Mouse (Mus musculus) fat pad, adult 2 months (tissue): ENCODE data around the gene Arhgap27.
A peak's percentile ranks its signal among the peaks of the same experiment; 100 is the strongest.
"Not testable (repeated sequence)": the region's sequence is repeated elsewhere in the genome, so short reads cannot be mapped to it uniquely, and the experiment has no call there.

ENCODE experiments used
- DNase-seq: peaks from one replicate; pipeline ENCODE4 v3.0.0-alpha.2; 2011; ENCODE audit warnings: low read depth, low spot score; ENCODE audit errors: extremely low read depth

The Arhgap27 gene

DNA sequence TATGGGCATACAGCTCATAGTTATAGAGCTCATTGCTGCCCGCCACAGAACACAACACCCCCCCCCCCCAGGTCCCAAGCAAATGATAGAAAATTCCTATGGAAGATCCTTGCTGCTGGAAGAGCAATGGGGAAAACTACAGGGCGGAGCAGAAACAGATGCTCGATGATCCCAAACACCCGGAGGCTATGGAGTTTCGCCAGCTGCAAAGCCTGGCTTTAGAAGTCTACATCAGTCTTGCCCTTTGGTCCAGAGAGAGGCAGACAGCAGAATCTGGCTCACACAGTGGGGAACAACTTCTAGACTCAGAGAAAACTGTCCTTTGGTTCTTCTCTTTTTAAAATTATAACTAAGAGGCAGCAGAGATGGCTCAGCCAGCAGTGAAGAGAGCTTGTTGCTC lies 27.9 kb downstream of the Arhgap27 start:
- DNase-seq, result peak; percentile 83

DNA sequence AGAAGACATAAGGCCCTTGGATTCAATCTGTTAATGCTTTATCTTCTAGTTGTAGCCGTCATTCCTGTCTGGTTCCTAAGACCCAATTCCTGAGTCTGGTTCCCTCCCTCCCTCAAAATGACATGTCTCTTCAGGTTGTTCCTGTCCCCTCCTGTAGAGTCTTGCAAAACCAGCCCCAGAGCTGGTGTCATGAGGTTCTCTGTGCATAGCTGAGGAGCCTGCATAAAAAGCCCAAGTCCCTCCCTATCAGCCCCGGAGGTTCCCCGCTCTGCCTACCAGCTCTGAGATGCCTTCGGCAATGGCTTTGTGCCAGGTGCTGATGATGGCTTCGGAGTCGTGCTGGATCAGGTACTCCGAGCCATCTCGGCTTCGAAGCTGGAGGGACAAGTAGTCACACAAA lies 28.6 kb downstream of the Arhgap27 start:
- peak; percentile 92 for DNase-seq

DNA sequence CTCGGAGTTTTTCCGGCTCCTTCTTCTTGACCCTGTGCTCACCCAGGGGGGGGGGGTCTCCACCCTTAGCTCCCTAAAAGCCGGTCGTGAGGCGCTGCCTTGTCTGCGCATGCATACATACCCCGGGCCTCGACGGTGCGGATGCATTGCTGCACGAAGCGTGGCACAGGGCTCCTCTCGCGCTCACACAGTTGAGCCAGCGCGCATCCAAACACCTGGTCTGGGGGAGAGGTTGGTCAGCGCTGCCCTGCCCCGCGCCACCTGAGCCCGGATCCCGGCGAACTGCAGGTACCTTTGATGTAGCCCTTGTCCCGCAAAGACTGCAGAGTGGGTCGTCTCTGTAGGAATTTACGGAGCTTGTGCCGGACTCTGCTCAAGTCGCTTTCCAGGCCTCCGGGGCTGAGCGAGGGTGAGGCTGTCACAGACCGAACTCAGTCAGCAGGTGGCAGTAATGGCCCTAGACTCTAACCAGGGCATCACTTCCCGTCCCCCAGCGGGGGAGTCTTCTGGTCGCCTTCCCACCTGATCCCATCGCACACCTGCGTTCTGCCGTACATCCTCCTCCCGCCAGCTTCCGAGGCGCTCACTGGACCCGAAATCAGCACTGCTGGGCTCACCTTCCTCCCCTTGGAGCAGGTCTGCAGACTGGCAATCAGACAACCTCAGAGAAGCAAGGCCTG lies 29.6 kb downstream of the Arhgap27 start:
- DNase-seq, result no peak

DNA sequence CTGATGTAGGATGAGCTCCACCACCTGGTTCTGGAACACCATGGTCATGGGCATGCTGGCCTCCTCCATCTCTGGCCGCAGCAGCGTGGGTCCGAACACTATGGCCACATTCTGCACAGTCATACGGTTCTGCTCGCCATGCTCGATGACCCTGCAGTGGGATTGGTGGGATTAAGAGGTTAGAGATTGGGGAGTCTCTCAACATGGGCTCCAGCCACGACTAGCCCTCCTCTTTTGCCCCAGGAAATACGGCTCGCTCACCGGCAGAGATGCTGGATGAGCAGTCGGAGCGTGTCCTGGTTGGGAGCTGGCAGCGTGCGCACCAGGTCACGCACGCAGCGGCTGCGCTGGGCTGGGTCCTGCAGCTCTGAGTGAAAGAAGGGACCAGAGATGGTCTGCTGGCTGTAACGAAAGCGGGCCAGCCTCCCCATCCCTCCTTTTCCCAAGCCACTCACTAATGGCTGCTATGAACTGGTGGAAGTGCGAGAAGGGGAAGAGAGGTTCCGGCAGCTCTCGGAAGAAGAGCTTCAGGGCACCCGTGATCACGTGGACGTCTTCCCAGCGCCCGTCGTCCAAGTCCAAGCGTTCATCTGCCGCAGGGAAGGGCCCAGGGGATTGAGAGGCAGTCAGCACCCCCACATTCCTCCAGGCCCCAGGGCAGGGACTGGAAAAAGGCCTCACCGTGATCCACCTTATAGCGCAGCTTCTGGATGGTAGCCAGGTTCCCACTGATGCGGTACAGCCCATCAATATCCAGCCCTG lies 30.4 kb downstream of the Arhgap27 start:
- DNase-seq, result no peak

DNA sequence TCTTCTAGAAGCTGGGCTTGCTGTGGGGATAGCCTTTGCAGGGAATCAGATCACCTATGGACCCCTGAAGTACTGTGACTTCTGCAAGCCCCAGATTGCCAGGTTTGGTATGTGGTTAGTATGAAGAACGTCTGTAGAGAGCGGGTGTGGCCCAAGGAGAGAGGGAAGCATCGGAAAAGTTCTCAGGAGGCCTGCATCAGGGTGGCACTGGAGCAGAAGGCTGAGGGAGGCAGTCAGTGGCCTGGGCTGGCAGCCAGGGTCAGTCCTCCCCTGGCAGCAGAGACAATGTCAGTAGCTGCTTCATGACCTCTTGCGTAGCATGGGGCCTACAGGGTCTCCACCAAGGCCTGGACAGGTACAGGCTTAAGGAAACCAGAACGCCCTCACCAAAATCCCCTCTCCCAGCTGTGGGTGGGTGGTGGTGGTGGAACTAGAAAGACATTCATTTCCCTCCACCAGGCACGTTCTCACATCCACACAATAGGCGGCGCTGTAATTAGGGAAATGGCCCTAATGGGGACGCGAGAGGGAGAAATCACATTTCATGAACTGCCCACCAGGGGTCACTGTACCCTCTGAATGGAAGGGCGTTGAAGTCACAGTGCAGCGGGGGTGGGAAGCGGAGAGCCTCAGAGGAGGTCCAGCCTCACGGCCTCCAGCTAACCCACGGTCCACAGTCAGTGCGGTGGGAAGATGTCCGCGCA lies 31.2 kb downstream of the Arhgap27 start:
- DNase-seq, result no peak

DNA sequence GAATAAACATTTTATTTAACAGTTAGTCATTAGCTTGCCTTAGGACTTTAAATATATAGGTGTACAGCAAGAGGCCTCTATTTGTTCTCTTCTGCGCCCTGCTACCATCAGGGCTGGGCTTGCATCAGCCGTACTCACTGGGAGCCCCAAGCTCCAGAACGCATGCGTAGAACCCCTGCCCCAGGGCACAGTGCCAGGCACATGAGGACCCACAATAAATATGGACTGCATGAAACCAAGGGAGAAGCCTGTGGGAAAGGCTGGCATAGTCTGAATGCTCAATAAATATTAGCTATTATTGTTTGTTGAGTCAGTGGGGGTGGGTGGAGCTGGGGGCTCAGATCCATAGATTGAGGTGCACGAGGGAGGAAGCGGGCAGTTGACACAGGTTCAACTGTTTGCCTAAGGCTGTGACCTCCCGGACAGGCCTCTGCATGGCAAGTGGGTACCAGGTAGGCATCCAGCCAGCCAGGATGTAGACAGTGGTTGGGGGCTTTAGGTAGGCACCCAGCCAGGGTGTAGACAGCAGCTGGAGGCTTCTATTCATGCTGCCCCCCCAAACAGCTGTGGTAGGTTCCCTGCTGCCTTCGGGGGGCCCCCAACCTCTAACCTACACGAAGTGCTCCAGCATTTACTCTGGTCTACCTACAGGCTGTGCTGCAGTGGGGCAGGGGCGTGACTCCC lies 31.8 kb downstream of the Arhgap27 start:
- no peak for DNase-seq

DNA sequence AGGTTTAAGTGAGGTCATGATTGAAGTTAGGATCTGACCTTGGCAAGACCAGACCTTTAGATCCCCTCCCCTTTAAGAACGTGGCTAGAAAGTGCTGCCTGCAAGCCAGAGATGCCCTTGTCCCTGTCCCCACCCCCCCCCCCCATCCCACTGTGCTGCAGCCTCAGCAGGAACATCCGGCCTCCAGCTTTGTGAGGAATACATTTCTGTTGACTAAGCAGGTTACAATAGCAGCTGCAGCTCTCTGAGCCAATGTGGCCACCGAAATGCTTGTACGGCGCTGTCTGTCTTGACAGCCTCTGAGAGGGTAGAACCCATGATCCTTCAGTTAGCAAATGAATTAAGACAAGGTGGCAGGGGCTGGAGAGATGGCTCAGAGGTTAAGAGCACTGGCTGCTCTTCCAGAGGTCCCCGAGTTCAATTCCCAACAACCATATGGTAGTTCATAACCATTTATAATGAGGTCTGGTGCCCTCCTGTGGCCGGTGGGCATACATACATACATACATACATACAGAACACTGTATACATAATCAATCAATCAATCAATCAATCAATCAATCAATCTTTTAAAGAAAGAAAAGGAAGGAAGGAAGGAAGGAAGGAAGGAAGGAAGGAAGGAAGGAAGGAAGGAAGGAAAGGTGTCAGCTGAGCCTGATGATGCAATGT lies 32.7 kb downstream of the Arhgap27 start:
- DNase-seq, result no peak

DNA sequence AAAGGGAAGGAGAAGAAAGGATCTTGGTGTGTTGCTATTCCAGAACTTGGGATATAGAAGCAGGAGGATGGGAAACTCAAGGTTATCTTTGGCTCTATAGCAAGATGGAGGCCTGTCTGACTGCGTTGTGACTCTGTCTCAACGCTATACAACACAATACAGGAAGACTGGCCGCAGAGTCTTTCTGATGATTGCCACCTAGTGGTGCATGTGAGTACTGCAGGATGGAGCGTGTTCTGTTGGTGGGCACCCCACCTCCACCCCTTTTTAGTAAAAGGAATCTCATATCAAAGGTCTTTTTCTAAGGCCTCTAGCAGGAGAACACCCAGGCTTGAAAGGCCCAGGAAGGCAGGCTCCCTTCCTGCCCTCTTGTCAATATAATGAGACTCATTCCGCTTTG lies 36.5 kb downstream of the Arhgap27 start:
- no peak for DNase-seq

DNA sequence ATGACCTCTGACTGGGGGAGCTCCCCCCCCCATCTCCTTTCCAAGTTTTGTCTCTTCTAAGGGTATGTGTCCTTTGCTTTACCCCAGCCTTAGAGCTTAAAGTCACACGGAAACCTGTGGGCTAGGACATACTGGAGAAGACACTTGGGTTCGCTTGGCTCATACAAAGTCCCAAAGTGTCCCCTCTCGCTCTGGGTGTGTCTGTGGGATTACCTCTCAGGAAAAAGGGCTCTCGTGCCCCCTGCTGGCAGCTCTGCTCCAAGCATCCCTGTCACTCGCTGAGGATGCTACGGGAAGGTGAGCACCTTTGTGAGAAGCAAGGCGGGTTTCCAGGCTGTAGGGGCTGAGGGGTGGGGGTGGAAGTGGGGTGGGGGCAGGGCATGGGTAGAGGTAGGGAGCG lies 38.3 kb downstream of the Arhgap27 start:
- no peak for DNase-seq

DNA sequence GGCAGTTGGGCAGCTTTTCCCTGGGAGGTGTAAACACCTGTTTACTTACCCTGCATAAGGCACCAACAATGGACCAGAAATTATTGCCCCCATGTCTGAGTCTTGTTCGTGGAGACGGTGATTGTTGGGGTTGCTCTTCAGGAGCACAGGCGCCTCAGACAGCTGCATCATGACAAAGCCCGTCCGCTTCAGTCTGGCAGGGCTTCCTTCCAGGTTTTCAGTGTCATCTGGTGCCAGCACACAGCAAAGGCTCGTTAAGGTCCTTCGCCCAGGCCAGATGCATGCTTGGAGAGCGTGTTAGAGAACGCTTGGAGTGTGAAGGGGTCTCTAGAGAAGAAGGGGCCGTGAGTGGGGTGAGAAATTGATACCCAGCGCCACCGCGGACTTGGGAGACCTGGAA lies 38.8 kb downstream of the Arhgap27 start:
- no peak for DNase-seq

DNA sequence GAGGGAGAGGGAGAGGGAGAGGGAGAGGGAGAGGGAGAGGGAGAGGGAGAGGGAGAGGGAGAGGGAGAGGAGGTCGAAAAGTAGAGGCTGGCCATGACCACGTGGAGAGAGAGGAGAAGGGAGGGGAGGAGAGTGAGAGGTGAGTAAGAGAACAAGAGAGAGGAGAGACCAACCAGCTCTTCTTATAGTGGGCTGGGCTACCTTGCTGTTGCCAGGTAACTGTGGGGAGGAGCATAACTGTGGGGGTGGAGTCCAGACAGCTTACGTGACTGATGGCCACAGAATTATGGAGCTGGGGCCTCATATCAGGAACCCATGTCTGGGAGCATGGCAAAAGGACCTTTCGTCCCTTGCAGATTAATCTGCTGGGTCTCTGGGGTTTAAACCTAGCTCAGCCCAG lies 40.7 kb downstream of the Arhgap27 start:
- not testable (repeated sequence) for DNase-seq

DNA sequence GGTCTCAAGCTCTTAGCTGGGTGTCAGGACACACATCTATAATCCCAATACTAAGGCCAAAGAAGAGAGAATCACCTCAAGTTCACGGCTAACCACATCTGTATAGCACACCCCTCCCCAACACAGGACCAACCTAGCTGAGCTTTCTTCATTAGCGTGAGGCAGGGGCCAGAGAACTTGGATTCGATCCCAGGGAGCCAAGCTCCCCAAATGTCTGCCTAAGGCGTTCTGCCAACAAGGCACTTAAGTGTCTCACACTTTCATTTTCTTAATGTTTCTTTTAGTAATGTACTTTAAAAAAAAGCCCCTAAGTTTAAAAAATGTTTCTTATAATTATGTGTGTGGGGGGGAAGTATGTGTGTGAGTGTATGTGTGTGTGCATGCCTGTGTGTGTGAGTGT lies 42.8 kb downstream of the Arhgap27 start:
- no peak for DNase-seq

DNA sequence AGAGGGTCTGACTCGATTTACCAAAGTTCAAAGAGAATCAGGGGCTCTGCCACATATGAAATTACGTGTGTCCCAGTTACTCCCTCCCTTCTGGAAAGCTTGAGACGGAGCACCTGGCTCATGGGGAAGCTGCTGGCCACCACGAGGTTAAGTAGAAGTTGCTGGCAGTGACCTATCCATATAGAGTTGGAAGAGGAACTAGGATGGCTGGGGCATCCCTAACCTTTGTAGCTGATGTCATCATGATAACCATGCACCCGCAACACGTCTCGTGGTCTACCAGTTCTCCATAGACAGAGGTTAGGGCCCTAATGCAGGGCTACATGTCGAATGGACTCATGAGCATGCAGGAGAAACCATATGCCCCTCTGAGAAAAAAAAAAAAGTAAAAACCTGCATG lies 43.3 kb downstream of the Arhgap27 start:
- no peak for DNase-seq

DNA sequence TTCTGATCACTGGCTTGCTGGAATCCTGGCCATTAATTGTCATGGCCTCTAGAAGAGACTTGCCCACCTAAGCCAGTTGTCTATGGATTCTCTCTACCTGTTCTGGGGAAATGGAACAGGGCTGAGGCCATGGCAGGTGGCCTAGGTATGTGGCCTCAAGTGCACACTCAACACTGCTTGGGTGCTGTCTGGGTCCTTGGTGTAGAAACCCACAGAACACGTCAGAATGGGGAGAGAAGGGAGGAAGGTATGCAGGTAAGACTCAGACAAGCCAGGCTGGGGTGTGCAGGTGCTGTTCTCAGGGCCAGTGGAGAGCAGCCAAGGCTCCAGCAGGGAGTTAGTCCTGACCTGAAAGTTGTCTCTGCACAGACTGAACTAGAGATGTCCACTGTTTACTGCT lies 45.5 kb downstream of the Arhgap27 start:
- DNase-seq, result no peak

DNA sequence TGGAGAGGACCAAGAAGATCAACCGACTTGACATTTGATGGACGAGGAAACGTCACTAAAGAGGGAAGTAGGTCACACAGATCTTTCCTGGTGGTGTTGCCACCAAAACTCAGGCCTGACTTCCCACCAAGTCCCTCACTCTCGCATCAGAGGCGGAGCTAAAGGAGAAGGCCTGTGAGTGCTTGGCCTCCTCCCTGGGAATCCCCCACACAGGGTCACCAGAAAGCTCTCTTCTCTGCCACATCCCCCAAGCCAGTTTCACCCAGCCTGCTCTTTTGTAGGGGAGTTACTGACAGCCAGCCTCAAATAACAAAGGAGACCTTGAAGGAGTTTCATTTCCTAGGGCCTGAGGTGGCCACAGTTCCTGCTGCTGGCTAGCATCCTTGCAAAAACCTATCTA lies 48.1 kb downstream of the Arhgap27 start:
- no peak for DNase-seq

DNA sequence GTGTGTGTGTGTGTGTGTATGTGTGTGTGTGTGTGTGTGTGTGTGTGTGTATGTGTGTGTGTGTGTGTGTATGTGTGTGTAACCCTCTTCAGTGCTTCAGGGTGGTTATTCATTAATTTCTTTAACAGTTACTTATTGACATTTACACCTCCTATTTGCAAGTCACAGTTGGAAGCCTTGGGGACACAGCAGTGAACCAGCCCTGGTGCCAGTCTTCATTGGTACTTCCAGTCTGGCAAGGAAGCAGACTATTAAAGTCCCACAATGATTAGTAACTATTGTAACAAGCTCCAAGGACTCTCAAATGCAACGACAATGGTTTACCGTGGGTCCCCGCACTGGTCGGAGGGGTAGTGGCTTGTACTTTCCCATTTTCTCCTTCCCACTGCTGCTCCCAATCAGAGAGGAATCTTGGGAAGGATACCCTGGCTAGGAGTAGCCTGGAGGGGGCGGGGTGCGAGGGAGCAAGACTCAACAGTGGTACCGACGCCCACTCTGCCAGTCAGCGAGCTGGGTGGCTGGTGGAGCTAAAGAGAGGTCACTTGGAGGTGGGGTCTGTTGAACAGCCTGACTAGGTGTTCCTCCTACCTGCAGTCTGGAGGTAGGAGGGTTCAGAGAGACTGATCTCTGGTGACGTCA lies 48.6 kb downstream of the Arhgap27 start:
- DNase-seq, result no peak

DNA sequence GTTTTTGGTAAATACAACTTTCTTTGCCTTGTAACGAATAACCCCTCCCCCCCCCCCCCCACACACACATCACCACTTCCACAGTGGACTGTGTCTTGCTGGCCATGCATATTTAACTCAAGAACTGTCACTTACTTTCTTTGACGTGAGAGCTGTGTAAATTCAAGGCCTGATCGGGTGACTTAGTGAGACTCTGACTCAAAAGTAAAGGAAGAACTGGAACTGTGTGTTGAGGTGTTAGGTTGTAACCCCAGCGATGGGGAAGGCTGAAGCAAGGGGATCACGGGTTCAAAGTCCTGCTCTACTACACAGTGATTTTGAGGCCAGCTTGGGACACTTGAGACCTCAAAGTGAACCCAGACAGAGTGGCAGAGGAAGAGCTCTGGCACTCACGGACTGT lies 50.0 kb downstream of the Arhgap27 start:
- DNase-seq, result no peak

DNA sequence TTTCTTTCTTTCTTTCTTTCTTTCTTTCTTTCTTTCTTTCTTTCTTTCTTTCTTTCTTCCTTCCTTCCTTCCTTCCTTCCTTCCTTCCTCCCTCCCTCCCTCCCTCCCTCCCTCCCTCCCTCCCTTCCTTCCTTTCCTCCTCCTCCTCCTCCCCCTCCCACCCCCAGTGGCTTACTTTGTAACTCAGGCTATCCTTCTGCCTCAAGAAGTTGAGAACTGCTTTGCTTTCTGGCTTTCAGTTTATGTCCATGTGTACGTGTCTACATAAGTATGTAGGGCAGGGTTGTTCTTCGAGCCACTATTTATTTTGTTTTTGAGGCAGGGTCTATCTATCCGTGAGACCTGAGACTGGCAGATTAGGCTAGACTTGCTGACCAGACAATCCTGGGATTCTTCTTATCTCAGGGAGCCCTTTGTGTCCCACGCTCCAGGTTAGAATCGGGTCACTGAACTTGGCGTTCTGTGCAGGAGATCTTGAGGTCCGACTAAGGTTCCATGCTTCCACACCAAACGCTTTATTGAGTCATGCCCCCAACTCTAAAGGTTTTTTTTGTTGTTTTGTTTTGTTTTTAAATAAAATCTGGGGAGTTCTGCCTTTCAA lies 50.7 kb downstream of the Arhgap27 start:
- DNase-seq, result no peak

DNA sequence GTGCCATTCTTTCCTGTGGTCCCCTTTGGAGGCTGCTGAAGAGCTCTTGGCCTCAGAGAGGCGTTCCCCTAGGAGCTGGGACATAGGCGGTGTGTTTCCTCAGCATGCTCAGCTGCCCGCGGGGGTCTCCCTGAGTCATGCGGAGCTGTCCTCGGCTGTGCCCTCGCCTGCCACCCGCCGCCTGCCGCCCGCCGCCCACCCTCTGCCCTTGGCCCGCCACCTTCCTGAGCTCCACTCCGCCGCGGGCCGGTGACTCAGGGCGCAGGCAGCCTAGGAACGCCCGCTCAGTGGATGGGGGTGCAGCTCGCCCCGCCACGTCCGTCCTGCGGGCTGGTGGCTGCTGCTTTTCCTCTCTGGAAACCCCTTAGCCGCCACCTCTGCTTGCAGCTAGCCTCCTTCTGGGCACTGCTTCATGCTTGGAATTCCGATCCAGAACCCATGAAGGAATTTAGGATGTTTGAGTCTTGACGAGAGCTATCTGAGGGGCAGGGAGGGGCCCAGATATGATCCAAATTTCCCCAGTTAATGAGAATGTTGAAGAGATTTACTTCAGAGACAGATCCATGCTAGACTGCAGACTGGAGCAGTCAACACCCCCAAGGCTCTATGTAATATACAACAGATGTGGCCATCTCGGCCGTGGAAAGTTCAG lies 51.4 kb downstream of the Arhgap27 start:
- DNase-seq, result no peak
